Mouse (Mus musculus): ENCODE results near the gene Med1.

DNA sequence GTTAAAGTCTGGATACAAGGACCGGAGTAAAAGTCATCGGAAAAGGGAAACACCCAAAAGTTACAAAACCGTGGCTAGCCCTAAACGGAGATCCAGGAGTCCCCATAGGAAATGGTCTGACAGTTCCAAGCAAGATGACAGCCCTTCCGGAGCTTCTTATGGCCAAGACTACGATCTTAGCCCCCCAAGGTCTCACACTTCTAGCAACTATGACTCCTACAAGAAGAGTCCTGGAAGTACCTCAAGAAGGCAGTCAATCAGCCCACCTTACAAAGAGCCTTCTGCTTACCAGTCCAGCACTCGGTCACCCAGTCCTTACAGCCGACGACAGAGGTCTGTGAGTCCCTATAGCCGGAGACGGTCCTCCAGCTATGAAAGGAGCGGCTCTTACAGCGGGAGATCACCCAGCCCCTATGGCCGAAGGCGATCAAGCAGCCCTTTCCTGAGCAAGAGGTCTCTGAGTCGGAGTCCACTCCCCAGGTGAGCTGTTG, 10.9 kb upstream of the Med1 start:
- TF ChIP-seq CTCF (IDR thresholded peaks at IDR 0.05; ENCODE audit: control insufficient read depth, insufficient read depth, insufficient replicate concordance, low read depth, low read length) = no peak
- TF ChIP-seq POLR2A (IDR thresholded peaks at IDR 0.05; ENCODE audit: control insufficient read depth, low read depth, low read length) = no peak

Measured in testis, adult 2 months (tissue).